Mouse (Mus musculus): ENCODE results near the gene Bdh2.

GRCm38 (mm10) chr3:135295559-135295958, 14.5 kb downstream of the Bdh2 start:
- TF ChIP-seq CTCF (IDR thresholded peaks at IDR 0.05; ENCODE audit: borderline replicate concordance, insufficient read depth, low read length): no peak
- TF ChIP-seq POLR2A (IDR thresholded peaks at IDR 0.05; ENCODE audit: low read depth, low read length): no peak
